Mouse (Mus musculus) ES-Bruce4 (cell line): ENCODE data around the gene Ptov1. TPM values are rescaled to one million over a fixed set of nuclear protein-coding genes. Genes with fewer than 3 reads are reported as not detected.

ENCODE experiments used
- H3K27ac ChIP-seq: 2 replicates; pipeline ENCODE4 v1.5.1; 2012; ENCODE audit warnings: low read length, inconsistent platforms; ENCODE audit not compliant: insufficient read depth
- H3K27me3 ChIP-seq: 2 replicates; pipeline ENCODE4 v1.6.1; 2012; ENCODE audit warnings: mild to moderate bottlenecking, low read length, inconsistent platforms; ENCODE audit not compliant: control insufficient read depth, poor library complexity, insufficient read depth, severe bottlenecking
- H3K36me3 ChIP-seq: 2 replicates; pipeline ENCODE4 v1.6.1; 2012; ENCODE audit warnings: inconsistent platforms, mild to moderate bottlenecking, low read length, moderate library complexity; ENCODE audit not compliant: control insufficient read depth, poor library complexity, insufficient read depth, severe bottlenecking
- H3K4me1 ChIP-seq: one replicate; pipeline ENCODE4 v1.8.1; 2011; ENCODE audit warnings: low read length; ENCODE audit not compliant: control insufficient read depth, insufficient read depth
- H3K4me3 ChIP-seq: 2 replicates; pipeline ENCODE4 v1.5.1; 2011; ENCODE audit warnings: low read depth, mild to moderate bottlenecking, low read length
- H3K9ac ChIP-seq: 2 replicates; pipeline ENCODE4 v1.6.1; 2012; ENCODE audit warnings: low read depth, mild to moderate bottlenecking, inconsistent platforms; ENCODE audit not compliant: poor library complexity, severe bottlenecking
- H3K9me3 ChIP-seq: replicated peaks from 2 replicates; pipeline ENCODE4 v1.6.1; 2012; ENCODE audit warnings: mild to moderate bottlenecking, low read length, inconsistent platforms; ENCODE audit not compliant: control insufficient read depth, poor library complexity, insufficient read depth, severe bottlenecking
- CTCF ChIP-seq: IDR thresholded peaks from one replicate; pipeline ENCODE4 v1.8.1; 2011; ENCODE audit warnings: low read depth, low read length
- EP300 ChIP-seq: IDR thresholded peaks from 2 replicates; pipeline ENCODE4 v1.6.1; 2011; ENCODE audit warnings: low read depth, low read length; ENCODE audit not compliant: insufficient read depth
- POLR2A ChIP-seq: IDR thresholded peaks from one replicate; pipeline ENCODE4 v1.8.1; 2011; ENCODE audit warnings: low read length; ENCODE audit not compliant: insufficient read depth
- polyA plus RNA-seq: library from polyadenylated mRNA; stranded (reverse); fragments of >200 nt; gene quantifications from 2 replicates; pipeline ENCODE4 v1.2.4, GENCODE M21; 2011; ENCODE audit warnings: low read depth; ENCODE audit not compliant: missing spikeins, insufficient read depth, insufficient read length

Ptov1 gene
- polyA plus RNA-seq, 1 experiment, result 153 TPM

DNA sequence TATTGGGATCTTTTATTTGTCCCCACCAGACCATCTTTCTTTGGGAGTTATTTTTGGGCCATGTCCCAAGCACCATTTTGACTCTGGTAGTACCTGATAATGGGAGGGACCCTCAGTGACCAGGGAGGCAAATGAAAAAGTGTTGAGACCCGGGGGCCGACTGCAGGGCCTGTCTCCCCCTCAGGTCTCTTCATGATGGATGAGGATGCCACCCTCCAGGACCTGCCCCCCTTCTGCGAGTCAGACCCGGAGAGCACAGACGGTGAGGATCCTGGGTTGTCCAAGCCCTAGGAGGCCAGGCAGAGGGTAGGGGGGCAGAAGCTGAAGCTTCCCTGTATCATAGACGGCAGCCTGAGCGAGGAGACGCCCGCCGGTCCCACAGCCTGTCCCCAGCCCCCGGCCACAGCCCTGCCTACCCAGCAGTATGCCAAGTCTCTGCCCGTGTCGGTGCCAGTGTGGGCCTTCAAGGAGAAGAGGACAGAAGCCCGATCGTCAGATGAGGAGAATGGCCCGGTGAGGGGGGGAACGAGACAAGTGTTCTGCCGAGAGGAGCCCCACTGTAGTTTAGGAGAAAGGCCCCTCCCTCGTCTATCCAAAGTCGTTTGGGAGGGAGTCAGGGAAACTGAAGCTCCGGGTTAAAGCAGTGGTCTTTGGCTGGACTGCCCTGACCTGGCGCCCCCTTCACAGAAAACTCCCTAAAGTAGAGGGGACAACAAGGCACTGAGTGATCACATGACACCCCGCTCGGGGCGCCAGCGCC, 15.8 kb downstream of the Ptov1 start:
- Histone ChIP-seq H3K36me3 (no peaks in the 10 kb centered on the region), H3K9ac (peak overlapping the region; percentile 35), H3K9me3 (no peaks in the 10 kb centered on the region), H3K27me3 (no peaks in the 10 kb centered on the region), H3K4me1 (no peaks in the 10 kb centered on the region), H3K4me3 (peak overlapping the region; percentile 77), H3K27ac (peak overlapping the region; percentile 17; the same call in 1 of the 2 replicates)
- TF ChIP-seq EP300 (no peak), POLR2A (no peak), CTCF (no peak)

DNA sequence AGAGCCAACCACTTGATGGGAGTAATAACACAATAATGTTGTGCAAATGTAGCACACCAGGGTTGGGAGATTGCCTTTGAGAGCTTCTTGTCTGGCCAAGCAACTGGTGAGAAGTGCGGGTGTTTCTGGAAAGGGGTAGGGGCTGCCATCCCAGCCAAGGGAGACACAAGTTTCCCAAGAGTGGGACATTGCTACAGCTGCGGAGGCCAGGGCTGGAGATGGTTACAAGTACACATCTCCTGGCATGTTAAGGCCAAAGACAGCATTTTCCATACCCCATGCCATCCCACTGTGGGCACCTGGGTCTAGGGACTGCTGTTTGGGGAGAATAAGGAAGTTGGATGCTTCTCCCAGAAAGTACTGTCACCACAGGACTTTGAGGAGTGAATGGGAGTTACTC, 16.5 kb downstream of the Ptov1 start:
- Histone ChIP-seq H3K27ac (no peak overlapping the region), H3K27me3 (no peaks in the 10 kb centered on the region), H3K9ac (peak overlapping the region; percentile 41; the same call in 1 of the 2 replicates), H3K4me1 (no peaks in the 10 kb centered on the region), H3K36me3 (no peaks in the 10 kb centered on the region), H3K9me3 (no peaks in the 10 kb centered on the region), H3K4me3 (no peak overlapping the region; the same call in 1 of the 2 replicates)
- TF ChIP-seq EP300 (no peak), POLR2A (no peak), CTCF (no peak)

DNA sequence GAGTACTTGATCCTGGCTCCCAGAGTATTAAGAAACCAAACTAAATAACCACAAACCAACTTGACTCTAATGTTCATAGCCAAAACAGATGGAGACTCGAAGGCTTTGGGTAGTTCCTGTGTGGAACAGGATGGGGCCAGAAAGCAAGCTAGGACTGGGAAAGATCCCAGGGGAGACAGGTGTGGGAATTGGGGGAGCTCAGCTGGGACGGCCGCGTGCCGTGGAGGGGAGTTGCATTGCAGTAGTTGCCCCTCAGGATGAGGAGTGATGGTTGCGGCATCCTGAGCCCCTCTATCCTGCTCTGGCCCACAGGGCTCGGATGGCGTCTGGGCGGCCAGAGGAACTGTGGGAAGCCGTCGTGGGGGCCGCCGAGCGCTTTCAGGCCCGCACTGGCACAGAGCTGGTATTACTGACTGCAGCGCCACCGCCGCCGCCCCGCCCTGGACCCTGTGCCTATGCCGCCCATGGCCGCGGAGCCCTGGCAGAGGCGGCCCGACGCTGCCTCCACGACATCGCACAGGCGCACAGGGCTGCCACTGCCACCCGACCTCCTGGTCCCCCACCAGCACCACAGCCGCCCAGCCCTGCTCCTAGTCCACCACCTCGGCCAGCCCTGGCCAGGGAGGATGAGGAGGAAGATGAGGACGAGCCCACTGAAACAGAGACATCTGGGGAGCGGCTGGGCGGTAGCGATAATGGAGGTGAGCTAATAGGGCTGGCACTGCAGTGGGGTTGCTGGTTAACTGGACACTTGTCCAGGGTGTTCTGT, 17.1 kb downstream of the Ptov1 start:
- H3K9me3 ChIP-seq, result no peaks in the 10 kb centered on the region
- no peaks in the 10 kb centered on the region for H3K27me3 ChIP-seq
- peak overlapping the region; percentile 41; the same call in 1 of the 2 replicates for H3K9ac ChIP-seq
- no peaks in the 10 kb centered on the region for H3K4me1 ChIP-seq
- H3K27ac ChIP-seq, result no peak overlapping the region
- H3K36me3 ChIP-seq, result no peaks in the 10 kb centered on the region
- peak overlapping the region; percentile 35 for H3K4me3 ChIP-seq
- no peak for TF ChIP-seq CTCF
- TF ChIP-seq EP300, result no peak
- TF ChIP-seq POLR2A, result no peak

DNA sequence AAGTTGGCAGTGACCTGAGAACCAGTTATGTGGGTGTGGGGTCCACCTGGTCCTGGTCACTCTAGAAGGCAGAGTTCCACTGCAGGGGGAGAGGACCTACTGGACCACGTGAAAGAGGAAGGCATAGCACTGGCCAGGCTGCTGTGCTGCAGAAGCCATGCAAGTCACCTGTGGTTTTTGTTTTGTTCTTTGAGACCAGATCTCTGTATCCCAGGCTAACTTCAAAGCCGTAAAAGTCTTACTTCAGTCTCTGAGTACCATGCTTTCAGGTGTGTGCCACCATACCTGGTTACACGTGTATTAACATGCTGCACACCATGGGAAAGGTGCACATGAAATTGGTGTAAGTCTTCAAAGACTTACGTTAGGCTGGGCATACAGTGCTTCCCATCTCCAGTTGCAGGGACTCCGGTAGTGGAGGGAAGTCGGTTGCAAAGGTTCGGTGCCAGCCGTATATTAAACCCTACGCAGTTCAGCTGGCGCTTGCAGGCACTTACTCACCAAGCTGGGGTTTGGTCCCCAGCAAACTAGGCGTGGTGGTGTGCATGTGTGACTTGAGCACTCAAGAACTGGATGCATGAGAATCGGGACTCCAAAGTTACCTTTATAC, 17.9 kb downstream of the Ptov1 start:
- Histone ChIP-seq H3K4me3 (no peak overlapping the region), H3K27ac (no peak overlapping the region), H3K9me3 (no peaks in the 10 kb centered on the region), H3K4me1 (no peaks in the 10 kb centered on the region), H3K9ac (no peak overlapping the region), H3K36me3 (no peaks in the 10 kb centered on the region), H3K27me3 (no peaks in the 10 kb centered on the region)
- no peak for TF ChIP-seq EP300
- no peak for TF ChIP-seq POLR2A
- TF ChIP-seq CTCF, result no peak

DNA sequence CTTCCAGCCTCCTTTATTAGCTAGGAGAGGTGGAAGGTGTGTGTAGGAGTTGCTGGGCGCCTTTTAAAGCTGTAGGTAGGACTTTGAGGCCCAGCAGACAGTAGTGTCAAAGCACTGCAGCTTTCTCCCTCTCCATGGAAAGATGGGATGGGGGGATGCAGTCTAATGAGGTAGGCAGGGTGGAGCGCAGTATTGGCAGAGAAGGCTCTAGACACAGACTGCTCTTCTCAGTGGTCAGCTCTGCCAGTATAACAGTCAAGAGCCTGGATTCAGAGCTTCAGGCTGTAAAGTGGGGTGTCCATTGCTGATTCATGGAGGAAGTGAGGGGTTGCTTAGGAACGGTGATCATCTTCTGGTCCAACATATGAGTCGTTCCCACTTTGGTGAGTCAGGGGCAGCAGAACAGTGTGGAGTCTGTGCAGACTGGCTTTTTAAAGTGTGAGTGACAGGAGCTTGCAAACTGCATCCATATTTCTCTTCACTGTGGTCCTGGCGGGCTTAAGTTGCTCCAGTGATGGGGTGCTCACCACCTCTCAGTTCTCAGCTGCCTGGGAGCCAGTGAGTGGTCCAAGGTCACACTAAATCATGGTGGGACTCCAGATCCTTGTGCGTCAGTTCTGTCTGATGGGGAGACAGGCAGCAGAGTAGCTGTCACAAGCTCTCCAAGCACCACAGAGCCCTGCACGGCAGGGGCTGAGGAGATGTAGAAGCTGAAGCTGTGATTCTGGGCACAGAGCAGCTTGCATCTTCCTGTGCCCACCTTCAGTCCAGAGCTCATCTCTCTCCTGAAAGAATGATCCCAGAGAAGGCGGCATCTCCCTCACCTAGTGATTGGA, 18.6 kb downstream of the Ptov1 start:
- TF ChIP-seq EP300 (no peak), CTCF (no peak)
- Histone ChIP-seq H3K4me3 (peak overlapping the region; percentile 88), H3K4me1 (no peaks in the 10 kb centered on the region), H3K27me3 (no peaks in the 10 kb centered on the region), H3K36me3 (no peaks in the 10 kb centered on the region), H3K27ac (no peak overlapping the region), H3K9me3 (no peaks in the 10 kb centered on the region), H3K9ac (peak overlapping the region; percentile 69)
